Mouse (Mus musculus) spleen, adult 2 months (tissue): ENCODE data around the gene Tmem184b.

Source experiments
- CTCF ChIP-seq: fragments of 200-500 bp; IDR thresholded peaks from 2 replicates; pipeline ENCODE4 v1.5.1; 2011; ENCODE audit warnings: mild to moderate bottlenecking, inconsistent platforms; ENCODE audit not compliant: insufficient read depth, insufficient read length, insufficient replicate concordance; ENCODE audit errors: extremely low read depth
- POLR2A ChIP-seq: fragments of 200-500 bp; IDR thresholded peaks from 2 replicates; pipeline ENCODE4 v1.6.1; 2011; ENCODE audit warnings: low read depth, low read length, inconsistent platforms

DNA sequence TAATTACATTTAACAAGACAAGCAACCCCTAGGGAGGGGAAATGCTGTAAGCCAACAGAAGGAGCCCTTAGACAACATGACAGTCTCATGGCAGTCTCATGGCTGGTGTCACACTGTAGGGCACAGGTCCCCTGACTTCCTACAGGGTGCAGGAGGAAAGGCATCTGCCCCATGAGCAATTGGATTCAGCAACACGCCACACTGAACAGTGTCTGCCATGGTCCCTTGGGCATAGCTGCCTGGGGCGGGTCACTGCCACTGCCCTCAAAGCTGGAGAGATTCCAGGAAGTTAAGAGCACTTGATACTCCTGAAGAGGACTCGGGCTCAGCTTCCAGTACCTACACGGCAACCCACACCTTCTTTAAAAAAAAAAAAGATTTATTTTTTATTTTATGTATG lies 77.1 kb downstream of the Tmem184b start:
- TF ChIP-seq CTCF, result no peak
- no peak for TF ChIP-seq POLR2A
